Mouse (Mus musculus) heart, postnatal 36 days (tissue): ENCODE measurements at regions not wholly inside any gene's neighbourhood (a gene's known extent, or its start where the extent isn't known, plus 50 kb on each side); places are given as distances from the start of the nearest gene placed in this dataset.
"Not testable (repeated sequence)": the region's sequence is repeated elsewhere in the genome, so short reads cannot be mapped to it uniquely, and the experiment has no call there.

ENCODE experiments used
- DNase-seq, 2 experiments: peaks; one replicate each; pipeline ENCODE4 v3.0.0; 2021 to 2022
- intact Hi-C: fragments of 180-260 bp; cut with DNase I; formaldehyde crosslinking; loops from one replicate; pipeline ENCODE4 v1.15.1; 2025

- DNase-seq = peak in 1 of 2 experiments; percentile 4
- intact Hi-C loops = no loop called here
Observed at GRCm38 (mm10) chr16:76958597-76959392, 54.7 kb upstream of the Usp25 start.

DNA sequence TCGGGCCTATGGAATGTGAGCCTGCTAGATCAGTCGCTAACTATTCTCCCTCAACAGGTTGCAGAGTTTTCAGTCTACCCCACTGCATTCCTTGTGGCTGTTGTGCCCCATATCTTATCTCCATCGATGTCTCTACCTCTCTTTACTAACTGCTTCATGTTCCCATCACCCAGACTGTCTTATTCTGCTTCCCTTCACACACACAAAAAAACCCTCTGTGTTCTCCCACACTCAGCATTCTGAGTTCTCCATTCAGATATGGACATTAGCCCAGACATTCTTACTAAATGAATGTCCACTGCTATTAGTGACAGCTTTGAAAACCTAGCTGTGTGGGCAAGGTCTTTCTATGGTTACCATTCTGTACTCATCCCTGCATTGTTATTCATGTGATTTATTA is 56.0 kb upstream of the Usp25 start:
- intact Hi-C loops = no loop called here

DNA sequence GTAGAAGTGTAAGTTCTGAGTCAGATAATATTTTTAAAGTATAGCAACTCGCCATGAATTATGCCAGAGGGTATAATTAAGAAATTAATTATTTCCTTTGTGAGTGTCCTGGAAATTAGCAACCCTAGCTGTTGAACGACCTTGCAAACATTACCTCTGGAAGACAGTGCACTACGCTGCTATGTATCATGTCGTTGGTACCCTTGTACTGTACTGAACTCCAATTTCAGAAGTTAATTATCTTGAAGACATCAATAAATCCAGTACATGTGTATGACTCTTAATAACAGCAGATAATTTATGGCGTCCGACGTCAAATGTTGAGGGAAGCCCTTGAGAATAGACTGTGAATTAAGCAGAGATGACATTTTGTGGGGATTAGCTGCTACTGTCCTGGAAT is 56.4 kb upstream of the Usp25 start:
- no peak for DNase-seq
- intact Hi-C loops = no loop called here

More for the DNA sequence above, 56.0 kb upstream of the Usp25 start:
- no peak for DNase-seq

- DNase-seq = no peak
- intact Hi-C loops = no loop called here
Observed at GRCm38 (mm10) chr16:76950836-76951486, 62.5 kb upstream of the Usp25 start.

DNA sequence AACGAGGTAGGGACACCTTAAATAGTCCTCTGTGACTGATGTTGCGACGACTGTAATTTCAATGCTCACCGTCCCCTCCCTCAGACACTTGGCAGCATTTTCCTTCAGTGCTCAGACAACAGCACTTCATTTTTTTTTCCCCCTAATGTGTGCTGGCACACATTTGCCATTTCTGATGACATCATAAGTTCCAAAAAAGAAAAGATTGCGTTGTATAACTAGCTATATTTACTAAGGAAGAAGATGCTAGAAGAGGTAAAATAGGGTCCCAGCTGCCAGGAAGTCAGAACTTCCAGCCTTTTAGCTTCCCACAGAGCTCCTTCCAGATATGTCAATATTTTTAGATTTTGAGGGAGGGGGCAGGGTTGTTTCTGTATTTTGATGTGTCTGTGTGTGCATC is 66.5 kb upstream of the Usp25 start:
- no peak for DNase-seq
- intact Hi-C loops = no loop called here

DNA sequence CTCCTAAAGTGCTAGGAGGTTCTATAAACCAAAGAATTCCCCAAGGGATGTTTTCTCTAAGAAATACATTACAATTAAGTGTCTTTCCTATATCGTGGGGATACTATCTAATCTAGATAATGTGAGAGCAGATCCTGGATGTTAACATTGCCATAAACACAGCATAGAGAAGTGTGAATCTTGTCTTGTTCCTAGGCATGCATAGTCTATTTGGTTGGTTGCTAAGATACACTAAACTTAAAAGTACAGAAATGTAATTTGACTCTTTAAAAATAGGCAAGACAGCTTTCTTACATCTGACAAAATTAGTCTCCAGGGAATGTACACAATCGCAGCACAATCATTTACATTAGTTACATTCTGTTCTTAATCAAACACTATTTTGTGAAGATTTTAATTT is 75.4 kb upstream of the Usp25 start:
- intact Hi-C loops = no loop called here
- no peak for DNase-seq

- intact Hi-C loops = no loop called here
- no peak for DNase-seq
Observed at GRCm38 (mm10) chr16:76927901-76928300, 85.6 kb upstream of the Usp25 start.

DNA sequence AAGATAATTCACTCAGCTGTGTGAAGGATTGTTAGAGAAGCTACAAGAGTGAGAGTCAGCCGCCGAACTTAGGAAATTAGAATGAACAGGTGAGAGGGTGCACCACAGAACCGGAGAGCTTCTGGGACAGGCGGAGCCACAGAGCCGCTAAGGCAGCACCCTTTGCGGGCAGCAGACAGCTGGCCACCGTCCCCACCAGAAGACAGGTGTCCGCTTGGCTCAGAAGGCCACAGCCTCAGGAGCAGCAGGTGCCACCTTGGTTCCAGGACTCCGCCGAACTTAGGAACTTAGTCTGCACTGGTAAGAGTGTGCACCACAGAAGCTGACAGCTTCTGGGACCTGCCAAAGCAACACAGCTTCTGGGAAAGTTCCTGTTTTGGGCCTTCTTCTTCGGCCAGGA is 93.4 kb upstream of the Usp25 start:
- DNase-seq, intact Hi-C loops: not testable (repeated sequence)

- DNase-seq = no peak
- intact Hi-C loops = no loop called here
Observed at GRCm38 (mm10) chr16:76918598-76918997, 94.9 kb upstream of the Usp25 start.

DNA sequence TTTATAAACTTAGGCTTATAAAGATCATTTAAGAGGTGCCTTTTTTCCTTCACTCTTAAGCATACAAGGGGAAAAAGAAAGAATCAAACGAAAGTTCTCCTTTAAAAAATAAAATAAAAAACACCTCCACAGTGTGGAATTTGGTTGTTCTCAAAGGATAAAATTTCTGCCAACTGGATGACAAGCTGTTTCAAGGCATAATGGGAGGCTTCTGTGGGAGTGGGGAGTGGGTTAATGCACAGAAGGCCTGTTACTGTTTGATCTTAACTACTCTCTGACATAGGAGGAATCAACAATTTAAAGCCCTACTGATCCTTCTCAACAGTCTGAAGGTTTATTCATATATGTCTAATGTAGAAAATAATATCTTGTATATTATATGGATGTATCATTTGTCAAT is 99.2 kb upstream of the Usp25 start:
- intact Hi-C loops = no loop called here
- no peak for DNase-seq

GRCm38 (mm10) chr16:76905205-76905996 is 108.1 kb upstream of the Usp25 start:
- peak in 1 of 2 experiments; percentile 7 for DNase-seq
- intact Hi-C loops = no loop called here

- peak in 1 of 2 experiments; percentile 39 for DNase-seq
- intact Hi-C loops = loop anchor here (1.0 to 10.0 kb wide), 5 partner anchors 694 to 1556 kb away; no protein-coding TSS in a partner anchor
Observed at GRCm38 (mm10) chr16:76899083-76899482, 114.4 kb upstream of the Usp25 start.

DNA sequence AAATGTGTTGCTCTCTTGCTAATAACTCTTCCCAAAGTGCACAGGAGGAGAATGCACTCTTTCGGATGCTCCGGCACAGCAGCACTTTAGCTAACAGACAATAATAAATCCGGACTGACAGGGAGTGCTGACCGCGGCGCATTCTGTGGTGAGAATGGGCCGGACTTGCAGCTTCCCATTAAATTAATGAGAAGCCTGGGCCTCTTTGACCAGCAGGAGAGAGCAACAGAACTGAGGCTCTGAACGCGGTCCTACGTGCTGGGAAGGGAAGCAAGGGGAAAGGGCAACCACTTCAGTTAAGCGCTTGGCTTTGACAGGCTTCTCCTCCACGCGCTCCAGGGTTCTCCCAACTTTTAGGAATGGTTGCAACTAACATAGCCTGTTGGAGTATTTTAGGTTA is 117.2 kb upstream of the Usp25 start:
- intact Hi-C loops = loop anchor here (5.0 to 10.0 kb wide), 3 partner anchors 692 to 1224 kb away; no protein-coding TSS in a partner anchor
- DNase-seq = no peak

DNA sequence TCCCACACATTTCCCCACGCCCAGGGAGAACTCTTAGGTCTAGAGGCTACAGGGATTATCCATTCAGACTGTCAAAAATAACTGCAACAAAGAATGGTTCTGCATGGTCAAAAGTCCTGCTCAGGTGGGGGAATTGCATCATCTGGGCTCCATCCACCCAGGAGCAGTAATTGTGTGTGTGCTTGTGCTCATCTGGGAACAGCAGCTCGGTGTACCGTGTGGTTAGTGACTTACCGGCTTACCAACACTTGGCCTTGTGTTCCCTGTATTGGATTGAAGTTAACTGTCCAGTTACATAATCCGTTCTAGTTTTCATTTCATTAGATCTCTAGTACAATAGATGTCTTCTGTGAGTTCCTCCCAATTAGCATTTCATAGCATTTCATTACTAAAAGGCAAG is 117.7 kb upstream of the Usp25 start:
- intact Hi-C loops = loop anchor here (5.0 to 10.0 kb wide), 3 partner anchors 691 to 1223 kb away; no protein-coding TSS in a partner anchor
- no peak for DNase-seq

DNA sequence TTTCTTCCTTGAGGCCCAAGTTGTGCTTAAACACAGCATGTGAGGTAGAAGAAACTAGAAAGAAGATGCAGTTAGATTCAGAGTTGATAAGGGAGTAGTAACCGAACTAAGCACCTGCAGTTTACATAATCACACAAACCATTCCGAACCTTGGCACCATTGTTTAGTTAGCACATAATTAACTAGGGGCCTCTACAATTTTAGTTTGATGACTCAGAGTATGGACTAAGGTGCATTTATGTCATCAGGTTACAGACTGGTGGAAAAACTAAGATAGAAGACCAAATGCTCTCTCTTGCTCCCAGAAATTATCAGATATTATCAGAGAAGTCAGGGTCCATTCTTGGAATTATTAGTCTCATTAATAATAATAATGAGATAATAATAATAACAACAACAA is 134.9 kb upstream of the Usp25 start:
- intact Hi-C loops = no loop called here

GRCm38 (mm10) chr16:76875397-76876018 is 138.0 kb upstream of the Usp25 start:
- no peak for DNase-seq
- intact Hi-C loops = no loop called here

More for the DNA sequence above, 134.9 kb upstream of the Usp25 start:
- DNase-seq = no peak

GRCm38 (mm10) chr16:76866465-76866802 is 147.1 kb upstream of the Usp25 start:
- DNase-seq = no peak
- intact Hi-C loops = loop anchor here (10.0 kb wide), 2 partner anchors 662 to 1092 kb away; no protein-coding TSS in a partner anchor

DNA sequence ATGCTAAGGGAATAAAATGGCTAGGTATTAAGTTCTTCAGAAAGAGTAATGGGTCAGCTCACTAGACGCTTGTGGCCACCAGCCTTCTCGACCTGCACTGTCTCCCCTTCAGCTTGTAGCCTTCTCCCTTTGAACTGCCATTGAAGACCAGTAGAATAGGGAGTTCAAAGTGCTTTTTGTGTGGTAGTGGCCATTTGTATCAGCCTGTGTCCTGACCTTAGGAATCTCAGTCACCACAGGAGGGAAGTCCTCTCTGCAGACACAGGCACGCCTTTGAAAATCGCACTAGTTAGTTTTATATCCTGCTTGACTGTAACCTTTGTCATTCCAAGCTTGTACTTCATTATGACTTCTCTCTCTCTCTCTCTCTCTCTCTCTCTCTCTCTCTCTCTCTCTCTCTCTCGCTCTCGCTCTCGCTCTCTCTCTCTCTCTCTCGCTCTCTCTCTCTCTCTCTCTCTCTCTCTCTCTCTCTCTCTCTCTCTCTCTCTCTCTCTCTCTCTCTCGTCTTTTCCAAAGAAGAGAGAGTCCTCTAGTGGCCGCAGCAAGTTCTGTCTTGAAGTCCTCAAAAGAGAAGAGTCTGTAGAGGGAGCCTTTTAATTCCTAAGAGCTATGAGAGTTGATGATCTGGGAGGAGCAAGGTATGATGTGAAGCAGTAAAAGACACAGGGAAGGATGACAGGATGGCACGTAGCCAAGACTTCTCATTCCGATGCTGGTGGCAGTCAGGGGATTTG is 147.6 kb upstream of the Usp25 start:
- intact Hi-C loops = loop anchor here (10.0 kb wide), 2 partner anchors 661 to 1091 kb away; no protein-coding TSS in a partner anchor
- DNase-seq = peak; percentile 11 to 12

- intact Hi-C loops = loop anchor here (10.0 kb wide), 2 partner anchors 660 to 1090 kb away; no protein-coding TSS in a partner anchor
- no peak for DNase-seq
Observed at GRCm38 (mm10) chr16:76864392-76864791, 149.1 kb upstream of the Usp25 start.

- intact Hi-C loops = no loop called here
- no peak for DNase-seq
Observed at GRCm38 (mm10) chr16:76855797-76856196, 157.7 kb upstream of the Usp25 start.
